8 mouse cellular contexts compared by ENCODE assay signal in genomic region chr16:38562968-38563327, GRCm38 (mm10). TPM values are rescaled to one million over a fixed set of nuclear protein-coding genes. Genes with fewer than 3 reads are reported as not detected.
DNase-seq lines count a peak whose midpoint lies in the region; ATAC-seq and TF ChIP-seq lines count a peak whose summit lies in the region.

No protein-coding gene starts in this region.

- no peaks in the 10 kb centered on the region for H3K4me1 ChIP-seq in kidney, embryonic 14.5 days (ENCODE audit: control insufficient read depth, insufficient read depth, low read length)
- no peaks in the 10 kb centered on the region for H3K4me1 ChIP-seq in midbrain, postnatal 0 days (ENCODE audit: insufficient read depth, low read length)

- H3K27ac ChIP-seq in kidney, embryonic 14.5 days (ENCODE audit: low read depth, low read length), result peak overlapping the region; percentile 53; the same call in 1 of the 2 replicates
- peak overlapping the region; percentile 82 for H3K27ac ChIP-seq in midbrain, postnatal 0 days (ENCODE audit: low read depth, low read length)

- ATAC-seq in kidney, embryonic 14.5 days (ENCODE audit: low FRiP score, low TSS enrichment), result no peak; the same call in 1 of the 2 replicates
- peak; percentile 61 for ATAC-seq in common myeloid progenitor, adult 5-6 weeks (replicated peaks; ENCODE audit: low read depth, poor library complexity, severe bottlenecking)
- peak; percentile 36 for ATAC-seq in inflammation-experienced regulatory T-cells, adult 6 months
- peak; percentile 66; the same call in 1 of the 2 replicates for ATAC-seq in midbrain, postnatal 0 days (ENCODE audit: low FRiP score)

- no peak for TF ChIP-seq CTCF in midbrain, postnatal 0 days (IDR thresholded peaks at IDR 0.05)

- peaks cover 26% of the 10 kb centered on the region; the same call in 1 of the 2 replicates for H3K36me3 ChIP-seq in kidney, embryonic 14.5 days (ENCODE audit: control insufficient read depth, insufficient read depth, low read length)
- peaks cover 6% of the 10 kb centered on the region; the same call in 1 of the 2 replicates for H3K36me3 ChIP-seq in midbrain, postnatal 0 days (ENCODE audit: insufficient read depth, low read length)

- no peaks in the 10 kb centered on the region for H3K27me3 ChIP-seq in kidney, embryonic 14.5 days (ENCODE audit: control insufficient read depth, insufficient read depth, low read length)
- H3K27me3 ChIP-seq in midbrain, postnatal 0 days (ENCODE audit: insufficient read depth, low read length), result no peaks in the 10 kb centered on the region; the same call in 1 of the 2 replicates

- 0% methylated on average over 25 of the region's 25 CpGs for WGBS in kidney, embryonic 14.5 days
- WGBS in midbrain, postnatal 0 days, result 0% methylated on average over 25 of the region's 25 CpGs

- H3K9me3 ChIP-seq in kidney, embryonic 14.5 days (ENCODE audit: control insufficient read depth, low read length), result no peaks in the 10 kb centered on the region
- no peaks in the 10 kb centered on the region for H3K9me3 ChIP-seq in midbrain, postnatal 0 days (ENCODE audit: low read length)

- peak overlapping the region; percentile 94 for H3K9ac ChIP-seq in kidney, embryonic 14.5 days (ENCODE audit: low read depth, low read length)
- peak overlapping the region; percentile 88 for H3K9ac ChIP-seq in midbrain, postnatal 0 days (replicated peaks; ENCODE audit: low read length, poor library complexity, severe bottlenecking)

- DNase-seq in kidney, postnatal 14 days, result no peak
- DNase-seq in midbrain, postnatal 0 days (ENCODE audit: low spot score), result no peak
- no peak for DNase-seq in layer of hippocampus, adult 9-10 months (ENCODE audit: low spot score)
- no peak for DNase-seq in right cerebral cortex, adult 18-20 months
- no peak for DNase-seq in kidney, adult 8-10 months

- peak overlapping the region; percentile 50 for H3K4me2 ChIP-seq in kidney, embryonic 14.5 days (replicated peaks; ENCODE audit: low read depth, low read length)
- peak overlapping the region; percentile 73 for H3K4me2 ChIP-seq in midbrain, postnatal 0 days (ENCODE audit: low read depth, low read length, poor library complexity, severe bottlenecking)

- peak overlapping the region; percentile 93 for H3K4me3 ChIP-seq in kidney, embryonic 14.5 days (ENCODE audit: low read length)
- H3K4me3 ChIP-seq in midbrain, postnatal 0 days (ENCODE audit: low read depth, low read length), result peak overlapping the region; percentile 90

RNA-seq across cellular contexts. Expression of gene Tmem39a, which starts 4.5 kb away (rescaled TPM):
- polyA plus RNA-seq in kidney, embryonic 14.5 days (2014; fragmentation: Nextera tagmentation; extraction: Ambion mirVana), result 90.5 and 121 TPM in 2 replicates
- total RNA-seq in common myeloid progenitor, adult 5-6 weeks (2017), result 30.0 and 76.3 TPM in 2 replicates
- 10 to 100 TPM; 33.5 to 34.0 (median 33.6) TPM for polyA plus RNA-seq in inflammation-experienced regulatory T-cells, adult 6 months (2017; shearing (Covaris generic))
- total RNA-seq in midbrain, postnatal 0 days (2014; rRNA removed), result 15.1 and 25.5 TPM in 2 replicates
- 13.2 and 15.1 TPM in 2 replicates for polyA plus RNA-seq in midbrain, postnatal 0 days (2015; fragmentation: Nextera tagmentation; extraction: Ambion mirVana)

RNA-seq across cellular contexts. Expression of gene Poglut1, which starts 12.9 kb away (rescaled TPM):
- polyA plus RNA-seq in kidney, embryonic 14.5 days (2014; fragmentation: Nextera tagmentation; extraction: Ambion mirVana), result 50.9 and 63.5 TPM in 2 replicates
- total RNA-seq in common myeloid progenitor, adult 5-6 weeks (2017), result 21.7 and 22.6 TPM in 2 replicates
- polyA plus RNA-seq in inflammation-experienced regulatory T-cells, adult 6 months (2017; shearing (Covaris generic)), result 10 to 100 TPM; 30.8 to 37.8 (median 37.2) TPM
- 39.9 and 41.5 TPM in 2 replicates for total RNA-seq in midbrain, postnatal 0 days (2014; rRNA removed)
- polyA plus RNA-seq in midbrain, postnatal 0 days (2015; fragmentation: Nextera tagmentation; extraction: Ambion mirVana), result 33.1 and 33.3 TPM in 2 replicates

RNA-seq across cellular contexts. Expression of gene Timmdc1, which starts 40.5 kb away (rescaled TPM):
- 29.1 and 31.8 TPM in 2 replicates for polyA plus RNA-seq in kidney, embryonic 14.5 days (2014; fragmentation: Nextera tagmentation; extraction: Ambion mirVana)
- total RNA-seq in common myeloid progenitor, adult 5-6 weeks (2017), result 42.0 and 63.9 TPM in 2 replicates
- 10 to 100 TPM; 10.1 to 18.5 (median 14.4) TPM for polyA plus RNA-seq in inflammation-experienced regulatory T-cells, adult 6 months (2017; shearing (Covaris generic))
- total RNA-seq in midbrain, postnatal 0 days (2014; rRNA removed), result 29.4 and 33.1 TPM in 2 replicates
- polyA plus RNA-seq in midbrain, postnatal 0 days (2015; fragmentation: Nextera tagmentation; extraction: Ambion mirVana), result 25.8 and 26.3 TPM in 2 replicates
